Mouse (Mus musculus) embryonic stem cell, embryonic (primary cell): ENCODE measurements around the gene Gm3055.
"Not testable (repeated sequence)": the region's sequence is repeated elsewhere in the genome, so short reads cannot be mapped to it uniquely, and the experiment has no call there.

Source experiments
- CTCF ChIA-PET, 4 experiments: fragments of 300-600 bp in 2 of 4; fragments of 350-600 bp in 2 of 4; sonication (Branson Sonifier 250); formaldehyde crosslinking; loops; one replicate each; lab custom pipeline; 2022; ENCODE audit warnings: inconsistent platforms in 2 of 4; lab: Charles Lee
- POLR2A ChIA-PET, 4 experiments: fragments of 300-600 bp in 2 of 4; fragments of 350-600 bp in 2 of 4; sonication (Branson Sonifier 250); formaldehyde crosslinking; loops; one replicate each; lab custom pipeline; 2022; ENCODE audit warnings: antibody characterized with exemption in 4 of 4, inconsistent platforms in 1 of 4; lab: Charles Lee

Gm3055 gene

GRCm38 (mm10) chr10:81770506-81771403, at the start of gene Gm3055:
Gene Gm3055 (minus strand): TSS chr10:81771161.
- CTCF ChIA-PET, POLR2A ChIA-PET: not testable (repeated sequence)

DNA sequence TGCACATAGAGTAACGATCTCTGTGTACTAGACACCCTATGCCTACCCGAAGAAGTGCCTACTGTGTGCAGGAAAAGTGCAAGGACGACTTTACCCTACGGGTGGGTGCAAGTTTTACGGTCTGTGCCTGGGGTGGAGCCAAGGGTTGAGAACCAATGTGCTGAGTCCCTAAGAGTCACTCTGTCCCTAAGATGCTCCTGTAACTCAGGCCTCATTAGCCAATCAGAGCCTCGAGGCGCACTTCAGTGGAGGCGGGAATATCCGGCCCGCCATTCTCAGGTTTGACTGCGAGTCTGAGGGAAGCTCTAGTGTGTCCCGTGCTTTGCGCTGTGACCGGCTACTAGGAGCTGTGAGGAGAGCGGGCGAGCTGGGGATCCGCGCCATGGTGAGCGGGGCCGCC, 40.9 kb upstream of the Gm3055 start, which contains the start of gene Gm4767:
Gene Gm4767 (plus strand): TSS at position 288 of the 400 bp plus-strand sequence.
- CTCF ChIA-PET, POLR2A ChIA-PET: not testable (repeated sequence)

DNA sequence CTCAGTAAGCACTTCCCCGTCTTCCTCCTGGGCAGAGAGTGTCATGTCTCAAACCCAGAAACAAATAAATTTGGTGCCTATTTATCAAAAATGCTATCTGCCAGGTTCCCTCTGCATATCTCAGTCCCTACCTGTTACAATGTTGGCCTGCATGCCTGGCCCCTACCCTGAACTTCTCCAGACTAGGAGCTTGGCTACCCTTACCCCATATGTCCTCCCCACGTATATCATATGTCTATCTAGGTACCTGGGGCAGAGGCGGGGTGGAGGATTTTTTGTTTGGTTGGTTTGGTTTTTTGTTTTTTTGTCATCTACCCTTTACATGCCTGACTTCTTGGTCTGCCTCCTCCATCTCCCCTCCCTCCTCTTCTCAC, 430 bp upstream of the Gm3055 start:
- POLR2A ChIA-PET, CTCF ChIA-PET: not testable (repeated sequence)

- CTCF ChIA-PET, POLR2A ChIA-PET: not testable (repeated sequence)
Observed at GRCm38 (mm10) chr10:81704531-81705301, 66.2 kb downstream of the Gm3055 start, which contains the start of gene Zfp433. Gene Zfp433 (plus strand): TSS chr10:81704825.
